Mouse (Mus musculus) layer of hippocampus, adult 9-10 months (tissue): ENCODE results near the gene Tbxa2r.

ENCODE experiments used
- DNase-seq: peaks from one replicate; pipeline ENCODE4 v3.0.0; 2022; ENCODE audit warnings: low spot score

Gene Tbxa2r

GRCm38 (mm10) chr10:81321436-81321835 is 7.1 kb upstream of the Tbxa2r start:
- DNase-seq: no peak

- no peak for DNase-seq
Observed at GRCm38 (mm10) chr10:81322444-81322843, 6.1 kb upstream of the Tbxa2r start.

- DNase-seq: no peak
Observed at GRCm38 (mm10) chr10:81323141-81323775, 5.3 kb upstream of the Tbxa2r start.

- no peak for DNase-seq
Observed at GRCm38 (mm10) chr10:81323791-81324530, 4.6 kb upstream of the Tbxa2r start.

GRCm38 (mm10) chr10:81325176-81325575 is 3.4 kb upstream of the Tbxa2r start:
- no peak for DNase-seq

GRCm38 (mm10) chr10:81325781-81326180 is 2.8 kb upstream of the Tbxa2r start:
- DNase-seq: no peak

- no peak for DNase-seq
Observed at GRCm38 (mm10) chr10:81326858-81327257, 1.7 kb upstream of the Tbxa2r start.

- DNase-seq: no peak
Observed at GRCm38 (mm10) chr10:81327959-81328358, 572 bp upstream of the Tbxa2r start.

- no peak for DNase-seq
Observed at GRCm38 (mm10) chr10:81329194-81329975, 854 bp downstream of the Tbxa2r start.

GRCm38 (mm10) chr10:81330007-81330406 is 1.5 kb downstream of the Tbxa2r start:
- no peak for DNase-seq

- no peak for DNase-seq
Observed at GRCm38 (mm10) chr10:81332277-81332676, 3.7 kb downstream of the Tbxa2r start.

- no peak for DNase-seq
Observed at GRCm38 (mm10) chr10:81334324-81334723, 5.8 kb downstream of the Tbxa2r start.

- no peak for DNase-seq
Observed at GRCm38 (mm10) chr10:81335393-81336340, 7.1 kb downstream of the Tbxa2r start.

GRCm38 (mm10) chr10:81336558-81336957 is 8.0 kb downstream of the Tbxa2r start:
- DNase-seq: no peak

GRCm38 (mm10) chr10:81340551-81341332 is 12.2 kb downstream of the Tbxa2r start:
- DNase-seq: no peak

GRCm38 (mm10) chr10:81341333-81341949 is 12.9 kb downstream of the Tbxa2r start:
- DNase-seq: no peak

GRCm38 (mm10) chr10:81342686-81343505 is 14.4 kb downstream of the Tbxa2r start, which contains the start of gene Gipc3:
Gene Gipc3, minus strand, starts transcription at chr10:81343266.
- no peak for DNase-seq

GRCm38 (mm10) chr10:81344421-81345161 is 16.1 kb downstream of the Tbxa2r start:
- no peak for DNase-seq

GRCm38 (mm10) chr10:81345162-81345534 is 16.6 kb downstream of the Tbxa2r start:
- DNase-seq: no peak
